Comparison of ENCODE assay signal across 12 mouse cellular contexts in genomic region chr10:43075535-43076152, GRCm38 (mm10).
A peak's percentile ranks its signal among the peaks of the same experiment; 100 is the strongest.
DNase-seq lines count a peak whose midpoint lies in the region; ATAC-seq lines count a peak whose summit lies in the region.
"Had no signal": no experiment of that assay in that cellular context is flagged by ENCODE, and none has a peak within 500 bp of the region (broad histone marks: within the 10 kb centered on the region; RNA-seq: fewer than 3 reads in every experiment).

No protein-coding gene starts in this region.

- DNase-seq in brain, adult 2 months (ENCODE audit: low read depth, low spot score) = peak; percentile 81
- DNase-seq in frontal cortex, postnatal 10 days (ENCODE audit: low spot score in 2 of 2) = peak; percentile 48 to 55
- DNase-seq in left cerebral cortex, postnatal 25 days (ENCODE audit: low spot score in 2 of 2) = peak; percentile 63 to 88
- DNase-seq in liver = no peak
- no peak for DNase-seq in gastrocnemius, postnatal 25 days
- DNase-seq in kidney, postnatal 14 days = no peak

- no peaks in the 10 kb centered on the region for H3K36me3 ChIP-seq in heart, embryonic 14.5 days (ENCODE audit: control insufficient read depth, insufficient read depth, low read length)
- H3K36me3 ChIP-seq in heart, embryonic 11.5 days (ENCODE audit: control insufficient read depth, insufficient read depth, low read length) = no peaks in the 10 kb centered on the region
- H3K36me3 ChIP-seq: heart, embryonic 15.5 days; liver, embryonic 12.5 days had no signal

- peak overlapping the region; percentile 11; the same call in 1 of the 2 replicates for H3K4me2 ChIP-seq in heart, embryonic 14.5 days (ENCODE audit: low read length)
- no peak overlapping the region for H3K4me2 ChIP-seq in heart, embryonic 11.5 days
- H3K4me2 ChIP-seq: heart, embryonic 15.5 days; liver, embryonic 12.5 days had no signal

- intact Hi-C loops in left cerebral cortex, postnatal 25 days (cut with DNase I) = no loop called here

- no peak for ATAC-seq in heart, embryonic 14.5 days (ENCODE audit: insufficient number of reproducible peaks, insufficient read depth, low FRiP score, low read depth)
- ATAC-seq in heart, embryonic 11.5 days (replicated peaks; ENCODE audit: insufficient number of reproducible peaks, low FRiP score, low TSS enrichment) = no peak
- ATAC-seq: liver, embryonic 12.5 days had no signal

- H3K27me3 ChIP-seq in heart, embryonic 14.5 days (ENCODE audit: control insufficient read depth, insufficient read depth, low read length) = no peaks in the 10 kb centered on the region
- H3K27me3 ChIP-seq in heart, embryonic 11.5 days (ENCODE audit: control insufficient read depth, insufficient read depth, low read length) = no peaks in the 10 kb centered on the region
- H3K27me3 ChIP-seq: heart, embryonic 15.5 days; liver, embryonic 12.5 days had no signal

- WGBS in heart, embryonic 14.5 days = 54% methylated on average over 13 of the region's 13 CpGs
- WGBS in heart, embryonic 11.5 days (ENCODE audit: insufficient replicate concordance) = 63% methylated on average over 13 of the region's 13 CpGs

- H3K9me3 ChIP-seq in heart, embryonic 14.5 days (ENCODE audit: control insufficient read depth, low read length) = no peaks in the 10 kb centered on the region
- H3K9me3 ChIP-seq in heart, embryonic 11.5 days (replicated peaks; ENCODE audit: control insufficient read depth, low read length) = no peaks in the 10 kb centered on the region
- H3K9me3 ChIP-seq: heart, embryonic 15.5 days; liver, embryonic 12.5 days had no signal

- H3K4me1 ChIP-seq in heart, embryonic 14.5 days (ENCODE audit: control insufficient read depth in 2 of 2, insufficient read depth in 2 of 2, low read length in 2 of 2) = peaks cover 6 to 10% of the 10 kb centered on the region in 2 experiments
- peaks cover 4% of the 10 kb centered on the region for H3K4me1 ChIP-seq in heart, embryonic 11.5 days (ENCODE audit: control insufficient read depth, insufficient read depth, low read length)
- H3K4me1 ChIP-seq: liver, embryonic 12.5 days had no signal

- H3K9ac ChIP-seq in heart, embryonic 14.5 days (ENCODE audit: low read length) = no peak overlapping the region
- no peak overlapping the region for H3K9ac ChIP-seq in heart, embryonic 11.5 days (ENCODE audit: low read depth, low read length)
- H3K9ac ChIP-seq: heart, embryonic 15.5 days; liver, embryonic 12.5 days had no signal

- H3K4me3 ChIP-seq in heart, embryonic 14.5 days (ENCODE audit: control insufficient read depth in 1 of 2, insufficient read depth in 1 of 2, low read depth in 1 of 2, low read length in 2 of 2) = no peak overlapping the region
- no peak overlapping the region for H3K4me3 ChIP-seq in heart, embryonic 11.5 days (ENCODE audit: low read depth, low read length)
- H3K4me3 ChIP-seq: erythroblast, embryonic 14.5 days; heart, embryonic 15.5 days; liver, embryonic 12.5 days had no signal

- H3K27ac ChIP-seq in heart, embryonic 14.5 days (replicated peaks in 1 of 2; ENCODE audit: control insufficient read depth in 1 of 2, insufficient read depth in 1 of 2, low read depth in 2 of 2, low read length in 2 of 2) = no peak overlapping the region
- H3K27ac ChIP-seq in heart, embryonic 11.5 days (ENCODE audit: low read depth, low read length) = no peak overlapping the region
- H3K27ac ChIP-seq: heart, embryonic 15.5 days; kidney, postnatal 0 days; liver, embryonic 12.5 days had no signal

Comparison
In these comparisons a context has a peak if more than half of its experiments do, and no peak if none do; other contexts are left out.
1. DNase-seq: peak in brain, adult 2 months (single experiment), frontal cortex, postnatal 10 days (2 of 2) and left cerebral cortex, postnatal 25 days (2 of 2); none in liver (single experiment), gastrocnemius, postnatal 25 days (single experiment) and kidney, postnatal 14 days (single experiment).